Mouse (Mus musculus) regulatory T cell (primary cell): ENCODE measurements around the gene Hsdl1.

Experiments
- in situ Hi-C: fragments of 300-600 bp; cut with MboI, MseI; formaldehyde crosslinking; loops from one replicate; pipeline ENCODE4 v1.15.1; 2025; ENCODE audit warnings: high pct_unique_total_duplicates

The Hsdl1 gene

GRCm38 (mm10) chr8:119580441-119581161 is 5.6 kb upstream of the Hsdl1 start:
- in situ Hi-C loops: no loop called here

- in situ Hi-C loops: no loop called here
Observed at GRCm38 (mm10) chr8:119579096-119579495, 4.1 kb upstream of the Hsdl1 start.

GRCm38 (mm10) chr8:119575366-119575726 is 363 bp upstream of the Hsdl1 start:
- in situ Hi-C loops: no loop called here

- in situ Hi-C loops: no loop called here
Observed at GRCm38 (mm10) chr8:119572411-119572810, 2.6 kb downstream of the Hsdl1 start.

GRCm38 (mm10) chr8:119571135-119571534 is 3.8 kb downstream of the Hsdl1 start:
- in situ Hi-C loops: no loop called here

GRCm38 (mm10) chr8:119569881-119570280 is 5.1 kb downstream of the Hsdl1 start:
- in situ Hi-C loops: loop anchor here (10.0 kb wide), 1 partner anchor 925 kb away; no protein-coding TSS in a partner anchor

GRCm38 (mm10) chr8:119568951-119569350 is 6.0 kb downstream of the Hsdl1 start:
- in situ Hi-C loops: loop anchor here (10.0 kb wide), 1 partner anchor 926 kb away; no protein-coding TSS in a partner anchor

- in situ Hi-C loops: loop anchor here (10.0 kb wide), 1 partner anchor 927 kb away; no protein-coding TSS in a partner anchor
Observed at GRCm38 (mm10) chr8:119568251-119568650, 6.7 kb downstream of the Hsdl1 start.

GRCm38 (mm10) chr8:119566367-119566766 is 8.6 kb downstream of the Hsdl1 start:
- in situ Hi-C loops: loop anchor here (10.0 kb wide), 1 partner anchor 928 kb away; no protein-coding TSS in a partner anchor

GRCm38 (mm10) chr8:119563849-119564251 is 11.1 kb downstream of the Hsdl1 start:
- in situ Hi-C loops: loop anchor here (10.0 kb wide), 1 partner anchor 931 kb away; no protein-coding TSS in a partner anchor

GRCm38 (mm10) chr8:119559402-119559720 is 15.6 kb downstream of the Hsdl1 start:
- in situ Hi-C loops: no loop called here

GRCm38 (mm10) chr8:119558603-119559401 is 16.2 kb downstream of the Hsdl1 start, which contains the start of gene Mbtps1:
Mbtps1 (minus strand) TSS chr8:119558735.
- in situ Hi-C loops: no loop called here

- in situ Hi-C loops: no loop called here
Observed at GRCm38 (mm10) chr8:119557821-119558602, 17.0 kb downstream of the Hsdl1 start.

- in situ Hi-C loops: no loop called here
Observed at GRCm38 (mm10) chr8:119557132-119557531, 17.9 kb downstream of the Hsdl1 start.

- in situ Hi-C loops: no loop called here
Observed at GRCm38 (mm10) chr8:119555861-119556260, 19.1 kb downstream of the Hsdl1 start.

GRCm38 (mm10) chr8:119552967-119553366 is 22.0 kb downstream of the Hsdl1 start:
- in situ Hi-C loops: no loop called here

- in situ Hi-C loops: loop anchor here (5.0 kb wide), 1 partner anchor 54 kb away; no protein-coding TSS in a partner anchor
Observed at GRCm38 (mm10) chr8:119548560-119549113, 26.3 kb downstream of the Hsdl1 start.

- in situ Hi-C loops: loop anchor here (5.0 kb wide), 1 partner anchor 55 kb away; no protein-coding TSS in a partner anchor
Observed at GRCm38 (mm10) chr8:119547019-119547691, 27.8 kb downstream of the Hsdl1 start.

- in situ Hi-C loops: loop anchor here (5.0 kb wide), 1 partner anchor 57 kb away; no protein-coding TSS in a partner anchor
Observed at GRCm38 (mm10) chr8:119545791-119546190, 29.2 kb downstream of the Hsdl1 start.

GRCm38 (mm10) chr8:119545180-119545579 is 29.8 kb downstream of the Hsdl1 start:
- in situ Hi-C loops: loop anchor here (5.0 kb wide), 1 partner anchor 57 kb away; no protein-coding TSS in a partner anchor

- in situ Hi-C loops: loop anchor here (5.0 kb wide), 1 partner anchor 58 kb away; no protein-coding TSS in a partner anchor
Observed at GRCm38 (mm10) chr8:119544606-119545005, 30.4 kb downstream of the Hsdl1 start.
